Mouse (Mus musculus) A20 (cell line): ENCODE measurements at regions not wholly inside any gene's neighbourhood (a gene's known extent, or its start where the extent isn't known, plus 50 kb on each side); places are given as distances from the start of the nearest gene placed in this dataset.

Experiments used
- DNase-seq: peaks from one replicate; pipeline ENCODE4 v3.0.0-alpha.2; 2011; ENCODE audit warnings: low read depth, low spot score

DNA sequence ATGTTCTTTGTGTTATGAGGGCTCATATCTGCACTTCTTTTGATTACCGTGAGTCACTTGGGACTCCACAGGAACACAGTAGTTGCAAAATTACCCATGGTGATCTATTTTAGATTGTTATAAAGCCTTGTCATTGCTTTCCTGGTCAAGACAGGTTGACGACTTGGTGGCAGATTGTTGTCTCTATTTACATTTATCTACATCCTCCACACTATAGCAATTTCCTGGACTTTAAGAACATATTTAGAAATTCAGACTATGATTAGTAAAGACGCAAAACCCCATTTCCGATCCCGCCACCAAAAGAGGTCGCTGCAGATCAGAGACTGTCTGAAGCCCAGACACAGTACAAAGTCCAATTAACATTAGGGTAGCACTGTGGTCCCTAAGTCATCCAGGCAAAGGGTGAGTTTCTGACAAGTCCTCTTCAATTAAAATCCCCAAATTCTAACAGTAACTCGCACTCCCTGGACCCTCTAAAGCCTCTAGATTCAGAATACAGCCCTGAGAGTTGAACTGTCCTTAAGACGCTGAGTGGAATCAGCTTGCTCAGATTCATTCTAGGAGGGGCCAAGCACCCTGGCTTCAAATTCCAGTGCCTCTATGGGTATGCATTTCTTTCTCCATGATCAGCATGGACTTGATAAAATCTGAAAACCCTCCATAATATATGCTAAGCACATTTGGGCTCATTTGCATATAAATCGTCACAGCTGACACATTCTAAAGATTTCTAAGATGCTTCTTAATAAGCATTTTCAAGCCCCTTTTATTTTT is 461.9 kb upstream of the BC052040 start:
- no peak for DNase-seq

GRCm38 (mm10) chr2:115120206-115120503 is 461.4 kb upstream of the BC052040 start:
- DNase-seq = no peak

GRCm38 (mm10) chr2:115126625-115127369 is 454.7 kb upstream of the BC052040 start:
- DNase-seq = no peak

DNA sequence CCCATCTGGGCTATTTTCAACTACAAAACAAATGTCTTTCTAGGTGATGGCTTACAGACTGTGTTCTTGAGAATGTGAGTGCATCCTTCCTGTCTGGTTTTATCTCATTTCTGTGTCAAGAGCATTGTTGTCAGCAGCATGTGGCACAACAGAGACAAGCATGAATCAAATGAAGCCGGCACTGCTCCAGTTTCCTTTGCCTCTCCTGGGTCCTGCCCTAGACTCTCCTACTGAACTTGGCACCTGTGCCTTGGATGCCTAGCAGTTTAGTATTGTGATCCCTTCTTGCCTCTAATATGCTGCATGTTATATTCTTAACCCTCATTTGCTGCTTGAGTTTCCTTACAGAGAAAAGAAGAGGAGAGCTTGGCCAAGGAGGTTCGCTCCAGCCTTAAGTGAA is 449.8 kb upstream of the BC052040 start:
- DNase-seq = no peak

GRCm38 (mm10) chr2:115132165-115132592 is 449.3 kb upstream of the BC052040 start:
- DNase-seq = no peak

DNA sequence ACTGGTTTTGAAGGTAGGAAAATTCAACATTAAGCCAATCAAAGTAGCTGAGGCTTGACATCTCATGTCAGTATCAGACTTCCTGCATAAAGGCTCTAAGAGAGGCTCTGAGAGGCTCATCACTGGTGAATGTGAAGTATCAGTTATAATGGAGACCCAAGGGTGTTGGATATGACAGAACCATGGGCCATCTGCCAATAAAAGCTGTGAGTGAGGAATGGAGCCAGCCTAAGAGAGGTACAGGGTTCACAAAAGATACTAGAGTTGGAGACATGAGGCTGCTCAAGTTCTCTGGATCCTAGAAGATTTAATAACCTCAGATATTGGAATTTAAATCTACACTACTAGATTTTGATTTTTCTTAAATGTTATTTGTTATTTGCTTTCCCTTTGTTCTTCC is 440.1 kb upstream of the BC052040 start:
- DNase-seq = no peak

GRCm38 (mm10) chr2:115172111-115172510 is 409.4 kb upstream of the BC052040 start:
- DNase-seq = no peak

DNA sequence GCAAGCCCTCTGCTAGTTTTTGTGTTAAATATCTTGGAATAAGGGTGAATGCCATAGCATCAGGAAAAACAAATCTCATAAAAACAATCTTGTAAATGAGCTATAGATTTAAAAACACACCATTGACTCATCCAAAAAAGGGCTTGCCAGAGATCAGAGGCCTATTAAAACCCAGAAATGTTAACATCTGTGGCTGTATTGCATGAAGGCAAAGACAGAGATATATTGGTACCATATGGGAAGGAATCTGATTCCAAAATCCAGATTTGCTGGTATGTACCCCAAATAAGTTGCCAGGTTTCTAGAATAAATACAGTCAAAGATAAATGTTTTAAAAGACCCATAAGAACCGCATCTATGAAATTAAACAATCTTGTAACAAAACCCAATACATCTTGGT is 404.4 kb upstream of the BC052040 start:
- DNase-seq = no peak

GRCm38 (mm10) chr2:115177896-115178295 is 403.6 kb upstream of the BC052040 start:
- DNase-seq = no peak

- DNase-seq = no peak
Measured at GRCm38 (mm10) chr2:115211191-115211590, 370.3 kb upstream of the BC052040 start.

DNA sequence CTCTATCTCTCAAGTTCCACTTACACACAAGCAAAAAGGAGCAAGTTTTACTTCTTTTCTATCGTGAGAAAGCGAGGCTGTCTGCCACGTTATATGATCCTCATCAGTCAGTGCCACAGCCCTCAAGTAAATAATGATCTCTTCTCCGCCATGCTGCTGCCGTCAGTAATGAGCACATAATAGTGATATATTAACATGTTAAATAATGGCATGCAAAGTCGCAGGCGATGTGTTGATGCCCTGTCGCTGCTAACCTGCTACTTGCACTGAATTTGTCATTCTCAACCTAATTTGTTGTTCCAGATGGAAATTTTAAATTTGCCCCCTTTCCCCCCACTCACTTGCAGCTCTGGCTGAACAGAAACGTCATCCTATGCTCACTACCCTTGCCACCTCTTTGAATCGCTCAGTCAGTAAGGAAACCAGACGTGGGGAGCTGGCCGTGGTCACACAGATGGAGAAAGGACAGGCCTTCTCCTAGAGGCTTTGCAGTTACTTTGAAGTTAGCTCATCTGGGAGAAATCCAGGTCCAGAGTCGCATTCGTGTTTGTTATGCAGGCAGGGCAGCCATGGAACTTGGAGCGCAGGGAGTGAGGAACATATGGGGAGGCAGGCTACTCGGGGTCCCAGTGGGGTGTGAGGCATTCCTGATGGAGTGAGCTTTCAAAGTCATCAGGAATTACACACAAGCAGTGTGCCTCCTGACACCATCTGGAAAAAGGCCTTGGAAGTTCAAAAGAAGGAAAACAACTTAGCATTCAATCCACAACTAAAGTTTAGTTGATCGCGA is 368.1 kb upstream of the BC052040 start:
- DNase-seq = no peak

DNA sequence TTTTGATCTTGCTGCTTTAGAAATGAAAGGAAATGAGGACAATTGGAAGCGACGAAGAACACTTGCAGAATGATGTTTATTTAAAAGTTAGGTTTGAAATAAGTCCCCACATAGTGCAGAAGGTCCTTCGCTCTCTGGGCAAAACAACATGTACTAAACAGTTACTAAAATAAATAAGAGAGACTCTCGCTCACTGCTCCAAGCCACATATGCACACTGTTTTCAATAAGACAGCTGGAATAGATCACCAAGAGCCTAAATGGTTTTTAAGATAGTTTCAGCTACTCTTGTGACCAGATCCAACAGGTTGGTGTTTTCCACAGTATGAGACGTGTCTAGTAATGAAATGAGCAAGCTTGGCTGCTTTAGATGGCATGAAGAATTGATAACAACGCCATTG is 367.2 kb upstream of the BC052040 start:
- no peak for DNase-seq

DNA sequence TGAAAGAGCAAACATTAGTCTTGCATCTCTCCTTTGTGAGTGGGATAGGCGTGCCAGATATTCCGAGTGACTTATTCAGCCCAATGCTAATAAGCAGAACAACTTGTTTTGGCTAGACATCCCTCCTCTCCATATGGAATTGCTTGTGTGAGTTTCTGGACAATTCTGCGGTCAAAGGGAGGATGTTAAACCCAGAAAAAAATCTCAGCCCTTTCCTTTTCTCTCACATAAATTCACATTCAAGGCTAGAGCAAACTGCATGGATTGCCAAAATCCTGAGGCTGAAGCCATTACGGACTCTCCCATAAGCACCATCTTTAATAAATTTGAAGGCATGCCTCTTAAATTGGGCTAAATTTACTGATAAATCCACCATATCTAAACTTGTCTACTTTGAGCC is 351.5 kb upstream of the BC052040 start:
- DNase-seq = no peak

DNA sequence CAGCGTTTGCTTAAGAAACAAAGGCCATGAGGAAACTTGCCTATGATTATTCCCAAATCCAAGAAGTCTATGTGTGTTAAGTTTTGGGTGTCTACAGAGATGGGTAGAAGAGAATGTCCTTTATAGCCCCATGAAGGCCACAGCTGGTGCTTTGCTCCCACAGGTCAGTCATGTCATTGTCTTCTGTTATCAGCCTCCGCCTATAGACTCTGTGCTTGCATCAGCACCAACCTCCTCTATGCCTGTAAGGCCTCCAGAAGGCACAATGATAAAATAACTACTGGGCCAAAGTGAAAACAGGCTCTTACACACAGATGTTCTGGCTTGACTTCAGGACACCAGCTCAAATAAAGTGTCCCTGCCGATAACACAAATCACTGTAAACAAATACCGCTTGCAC is 333.8 kb upstream of the BC052040 start:
- DNase-seq = no peak

DNA sequence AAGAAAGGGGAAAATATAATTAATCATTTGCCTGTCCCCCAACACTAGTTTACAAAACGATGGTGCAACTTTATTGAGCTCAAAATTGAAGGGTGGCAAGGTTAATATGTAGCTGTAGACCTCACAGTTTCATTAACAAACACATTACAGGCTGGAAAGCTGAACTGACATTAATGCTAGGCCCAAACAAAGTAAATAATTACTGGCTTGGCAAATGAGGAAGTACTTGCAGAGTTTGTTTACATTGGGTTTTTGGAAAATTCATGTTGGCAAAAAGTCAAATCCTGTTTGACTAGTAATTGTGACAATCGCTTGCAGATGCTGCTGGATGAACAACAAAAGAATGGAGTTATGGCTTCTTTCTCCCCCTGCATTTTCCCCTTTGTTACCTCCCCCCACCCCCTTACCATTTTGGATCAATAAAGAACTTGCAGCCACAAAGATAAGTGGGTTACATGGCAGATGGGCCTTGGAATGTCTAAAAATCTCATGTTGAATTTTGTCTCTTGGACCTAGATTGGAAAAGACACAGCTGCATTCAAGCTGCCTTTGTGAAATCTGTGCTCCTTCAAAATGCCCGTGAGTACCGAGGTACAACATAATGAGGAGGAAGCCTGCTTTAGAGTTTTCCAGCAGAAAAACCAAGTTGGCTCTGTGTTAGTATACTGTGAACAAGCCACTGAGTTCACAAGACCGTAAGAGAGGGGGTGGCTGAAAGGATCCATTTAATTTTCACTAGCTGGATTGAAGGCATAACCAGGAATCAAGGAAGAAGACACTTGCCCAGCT is 331.3 kb upstream of the BC052040 start:
- DNase-seq = no peak

GRCm38 (mm10) chr2:115257391-115257790 is 324.1 kb upstream of the BC052040 start:
- no peak for DNase-seq

DNA sequence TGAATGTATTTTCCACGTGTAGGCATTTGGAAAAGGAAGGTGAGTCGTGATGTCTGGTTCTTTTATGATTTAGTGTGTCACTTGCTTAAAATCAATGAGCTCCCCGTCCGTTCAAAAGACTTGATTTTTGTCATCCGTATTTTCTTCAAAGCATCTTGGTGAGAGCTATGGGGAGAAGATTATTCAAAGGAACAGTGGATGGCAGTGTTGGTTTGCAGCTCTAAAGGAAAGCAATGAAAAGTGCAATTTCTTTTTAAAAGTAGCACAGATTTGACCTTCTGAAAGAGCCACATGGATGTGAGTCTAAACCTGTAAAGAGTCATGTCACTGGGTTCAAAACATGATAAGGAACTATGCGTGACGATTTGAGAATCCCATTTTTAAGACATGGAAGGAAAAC is 313.3 kb upstream of the BC052040 start:
- DNase-seq = no peak

GRCm38 (mm10) chr2:115277421-115277820 is 304.1 kb upstream of the BC052040 start:
- DNase-seq = no peak

DNA sequence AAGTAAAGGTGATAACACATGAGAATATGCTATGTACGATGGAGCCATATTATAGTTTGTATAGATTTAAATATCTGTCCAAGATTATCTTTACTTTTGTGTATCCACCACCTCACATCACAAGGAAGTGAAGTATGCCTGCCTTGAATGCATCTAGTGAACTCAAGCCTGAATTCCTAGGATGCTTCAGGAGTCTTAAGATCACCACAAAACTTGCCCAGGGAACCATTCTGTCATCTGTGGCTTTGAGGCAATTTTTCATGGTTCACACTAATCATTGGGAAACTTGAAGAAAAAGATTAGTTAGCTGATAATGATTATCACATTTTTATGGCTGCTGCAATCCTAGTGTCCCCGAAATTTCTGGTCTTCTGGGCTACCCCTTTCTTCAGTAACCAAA is 288.5 kb upstream of the BC052040 start:
- no peak for DNase-seq

DNA sequence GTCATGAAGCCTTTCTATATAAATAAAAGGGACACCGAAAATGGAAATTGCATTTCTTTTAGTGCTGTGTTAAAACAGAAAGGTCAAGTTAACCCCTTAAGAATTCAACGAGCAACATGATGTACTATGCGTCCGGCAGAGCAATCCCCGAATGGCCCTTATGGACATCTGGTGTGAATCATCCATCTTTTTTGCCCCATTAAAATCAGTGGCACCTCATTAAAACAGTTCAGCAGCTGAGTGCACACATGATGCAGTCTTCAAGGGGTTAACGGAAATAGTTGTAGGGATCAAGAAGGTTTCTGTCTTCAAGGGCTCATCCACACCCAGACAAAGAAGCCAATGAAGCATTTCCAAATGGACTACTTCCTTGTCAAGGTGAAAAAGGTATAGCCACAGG is 284.1 kb upstream of the BC052040 start:
- DNase-seq = no peak

DNA sequence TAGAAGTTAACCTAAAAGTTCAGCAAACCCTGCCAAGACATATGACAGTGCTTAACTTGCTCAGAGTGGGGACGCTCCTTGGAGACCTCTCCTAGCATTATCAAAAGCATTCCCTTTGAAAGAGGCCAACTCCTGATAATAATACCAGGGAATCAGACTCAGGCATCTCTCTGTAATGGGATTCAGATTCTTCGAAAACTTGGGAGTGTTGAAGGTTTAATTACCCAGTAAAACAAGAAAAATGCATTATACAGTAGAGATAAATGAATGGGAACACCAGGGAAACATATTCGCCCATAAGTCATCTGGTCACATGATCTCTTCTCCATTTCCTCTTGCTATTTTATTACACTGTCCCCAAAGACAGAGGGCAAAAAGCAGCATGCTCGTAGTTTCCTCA is 274.3 kb upstream of the BC052040 start:
- no peak for DNase-seq
